Mouse (Mus musculus) thymus, adult 2 months (tissue): ENCODE data around the gene Cep57l1.

Experiments used
- CTCF ChIP-seq: fragments of 200-500 bp; IDR thresholded peaks from 2 replicates; pipeline ENCODE4 v1.5.1; 2012; ENCODE audit warnings: mild to moderate bottlenecking, control low read depth, low read length, moderate library complexity, borderline replicate concordance; ENCODE audit not compliant: control insufficient read depth, poor library complexity, insufficient read depth; ENCODE audit errors: extremely low read depth
- POLR2A ChIP-seq: fragments of 200-500 bp; IDR thresholded peaks from 2 replicates; pipeline ENCODE4 v1.6.1; 2012; ENCODE audit warnings: mild to moderate bottlenecking, low read length, control low read depth, moderate library complexity; ENCODE audit not compliant: control insufficient read depth, poor library complexity, insufficient read depth; ENCODE audit errors: extremely low read depth

DNA sequence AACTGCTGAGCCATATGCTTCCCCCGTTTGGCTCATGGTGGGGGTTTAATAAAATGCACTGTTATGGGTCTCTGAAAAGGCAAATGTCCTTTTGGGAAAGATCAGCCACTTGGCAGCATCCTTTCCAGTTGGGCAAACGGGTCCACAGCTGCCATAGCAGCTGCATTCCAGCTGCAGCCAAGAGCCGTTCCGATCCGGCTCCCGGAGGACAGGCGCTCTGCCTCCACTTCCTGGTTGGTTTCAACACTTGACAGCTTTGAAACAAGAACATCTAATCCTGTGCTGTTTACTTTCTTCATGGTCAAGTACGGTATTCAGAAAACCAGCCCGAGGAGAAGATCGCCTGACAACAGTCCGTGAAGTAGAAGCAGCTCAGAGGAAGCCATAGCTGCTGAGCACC, 112.6 kb downstream of the Cep57l1 start:
- TF ChIP-seq CTCF: no peak
- no peak for TF ChIP-seq POLR2A
